Mouse (Mus musculus): Measurements from ENCODE around the gene Tor4a. TPM values are rescaled to one million over a fixed set of nuclear protein-coding genes. Genes with fewer than 3 reads are reported as not detected.

The Tor4a gene
- polyA plus RNA-seq, 1 experiment from 2014 or later: 23.0 TPM

DNA sequence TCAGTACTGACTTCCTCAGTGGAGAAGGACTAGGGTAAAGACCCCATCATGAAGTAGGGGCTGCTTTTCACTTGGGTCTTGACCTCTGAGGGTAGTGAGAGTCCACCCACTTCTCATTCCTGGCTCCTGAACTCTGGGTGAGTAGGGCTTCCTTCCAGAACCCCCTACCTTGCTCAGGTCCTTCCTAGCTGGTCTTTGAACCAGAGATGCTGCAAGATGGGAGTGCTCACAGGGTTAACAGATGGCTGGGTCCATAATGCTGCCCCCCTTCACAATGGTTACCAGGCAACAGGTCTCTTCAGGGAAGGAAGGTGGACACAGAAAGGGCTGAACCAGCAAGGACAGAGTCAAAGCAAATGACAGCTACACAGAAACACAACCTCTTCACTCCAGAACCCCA, 21.8 kb upstream of the Tor4a start, which contains the start of gene Fam166a:
Gene Fam166a (plus strand): TSS at position 301 of the 400 bp plus-strand sequence.
- Histone ChIP-seq H3K4me3 (ENCODE audit: low read length) (no peak within 1 kb of the TSS), H3K4me2 (ENCODE audit: low read depth, low read length) (no peak within 1 kb of the TSS), H3K27me3 (replicated peaks; ENCODE audit: control insufficient read depth, insufficient read depth, low read length) (no peaks in the 10 kb centered on the region), H3K9ac (ENCODE audit: low read depth, low read length) (no peak within 1 kb of the TSS), H3K4me1 (ENCODE audit: control insufficient read depth, insufficient read depth, low read length) (peaks cover 13% of the 10 kb centered on the region; the same call in 1 of the 2 replicates), H3K27ac (ENCODE audit: low read length) (no peak within 1 kb of the TSS), H3K36me3 (ENCODE audit: control insufficient read depth, insufficient read depth, low read length) (0 out of 2 replicates have a peak, but pooled peaks cover 4% of the 10 kb centered on the region), H3K9me3 (ENCODE audit: control insufficient read depth, low read length) (no peaks in the 10 kb centered on the region)
- ATAC-seq: no peak

- 57% methylated on average over 2 of the region's 2 CpGs for WGBS
- H3K27ac ChIP-seq (ENCODE audit: low read length): no peak overlapping the region
- H3K9ac ChIP-seq (ENCODE audit: low read depth, low read length): no peak overlapping the region
- H3K27me3 ChIP-seq (replicated peaks; ENCODE audit: control insufficient read depth, insufficient read depth, low read length): no peaks in the 10 kb centered on the region
- H3K4me2 ChIP-seq (ENCODE audit: low read depth, low read length): no peak overlapping the region
- peaks cover 10% of the 10 kb centered on the region; the same call in 1 of the 2 replicates for H3K4me1 ChIP-seq (ENCODE audit: control insufficient read depth, insufficient read depth, low read length)
- H3K4me3 ChIP-seq (ENCODE audit: low read length): no peak overlapping the region
- no peaks in the 10 kb centered on the region for H3K9me3 ChIP-seq (ENCODE audit: control insufficient read depth, low read length)
- H3K36me3 ChIP-seq (ENCODE audit: control insufficient read depth, insufficient read depth, low read length): 0 out of 2 replicates have a peak, but pooled peaks cover 4% of the 10 kb centered on the region
- no peak for ATAC-seq
These were observed 21.0 kb upstream of the Tor4a start for GRCm38 (mm10) chr2:25217666-25218065.

DNA sequence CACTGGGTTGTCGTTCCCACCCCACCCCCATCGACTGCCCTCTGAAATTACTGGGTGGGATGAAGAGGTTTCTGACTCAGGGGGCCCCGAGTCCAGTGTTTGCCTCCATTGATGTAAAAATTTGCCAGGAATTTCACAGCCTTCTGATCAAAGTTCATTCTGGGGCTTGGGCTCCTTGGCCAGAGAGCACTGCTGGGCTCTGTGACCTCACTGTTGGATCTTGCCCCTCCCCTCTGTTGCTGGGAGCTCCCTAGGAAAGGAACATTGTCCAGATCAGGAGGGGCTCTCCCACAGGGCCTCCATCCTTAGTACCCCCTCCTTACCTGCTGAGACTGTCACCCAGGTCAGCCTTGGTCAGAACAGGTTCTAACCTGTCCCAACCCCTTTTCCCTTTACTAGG, 17.8 kb upstream of the Tor4a start, which contains the start of gene Stpg3:
Gene Stpg3 (minus strand): TSS at position 194 of the 400 bp plus-strand sequence.
- WGBS: 52% methylated on average over 3 of the region's 3 CpGs

GRCm38 (mm10) chr2:25213266-25213865, 16.7 kb upstream of the Tor4a start:
- WGBS: 60% methylated on average over 23 of the region's 23 CpGs
- H3K4me3 ChIP-seq (ENCODE audit: low read length): no peak overlapping the region
- no peaks in the 10 kb centered on the region for H3K36me3 ChIP-seq (ENCODE audit: control insufficient read depth, insufficient read depth, low read length)
- no peaks in the 10 kb centered on the region for H3K27me3 ChIP-seq (replicated peaks; ENCODE audit: control insufficient read depth, insufficient read depth, low read length)
- H3K9me3 ChIP-seq (ENCODE audit: control insufficient read depth, low read length): no peaks in the 10 kb centered on the region
- H3K27ac ChIP-seq (ENCODE audit: low read length): no peak overlapping the region
- ATAC-seq: no peak
- H3K9ac ChIP-seq (ENCODE audit: low read depth, low read length): no peak overlapping the region
- H3K4me2 ChIP-seq (ENCODE audit: low read depth, low read length): no peak overlapping the region
- peaks cover 18% of the 10 kb centered on the region for H3K4me1 ChIP-seq (ENCODE audit: control insufficient read depth, insufficient read depth, low read length)

More for the DNA sequence above, 17.8 kb upstream of the Tor4a start, which contains the start of gene Stpg3:
- H3K9me3 ChIP-seq (ENCODE audit: control insufficient read depth, low read length): no peaks in the 10 kb centered on the region
- H3K4me3 ChIP-seq (ENCODE audit: low read length): no peak within 1 kb of the TSS
- H3K36me3 ChIP-seq (ENCODE audit: control insufficient read depth, insufficient read depth, low read length): no peaks in the 10 kb centered on the region
- H3K4me1 ChIP-seq (ENCODE audit: control insufficient read depth, insufficient read depth, low read length): peaks cover 15% of the 10 kb centered on the region
- no peaks in the 10 kb centered on the region for H3K27me3 ChIP-seq (replicated peaks; ENCODE audit: control insufficient read depth, insufficient read depth, low read length)
- no peak within 1 kb of the TSS for H3K27ac ChIP-seq (ENCODE audit: low read length)
- ATAC-seq: no peak; the same call in 1 of the 2 replicates
- H3K4me2 ChIP-seq (ENCODE audit: low read depth, low read length): no peak within 1 kb of the TSS
- H3K9ac ChIP-seq (ENCODE audit: low read depth, low read length): no peak within 1 kb of the TSS

DNA sequence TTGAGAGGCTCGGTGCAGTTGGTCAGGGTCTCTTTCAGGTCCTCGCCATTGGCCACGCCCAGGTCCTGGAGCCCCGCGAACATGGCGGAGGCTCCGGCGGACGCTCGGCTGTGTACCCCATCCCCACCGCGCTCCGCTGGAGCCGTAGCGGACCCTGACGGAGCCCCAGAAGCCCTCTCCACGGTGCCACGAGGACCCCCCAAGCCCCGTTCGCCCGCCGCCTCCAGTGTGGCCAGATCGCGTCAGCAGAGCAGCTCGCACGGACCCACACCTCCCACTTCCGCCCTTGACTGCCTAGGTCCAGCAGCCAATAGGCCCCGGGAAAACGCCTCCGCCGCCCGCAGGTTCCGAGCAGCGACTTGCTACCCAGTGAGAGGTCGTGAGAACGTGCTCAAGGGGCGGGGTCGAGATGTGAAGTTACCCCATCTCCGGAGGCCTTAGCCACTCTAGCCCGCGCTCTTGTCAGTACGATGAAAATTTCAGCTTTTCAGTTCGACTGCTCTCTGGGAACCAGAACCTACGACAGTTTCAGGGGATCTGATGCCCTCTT, 14.5 kb upstream of the Tor4a start, which contains the start of gene Nelfb:
Gene Nelfb (minus strand): TSS at position 369 of the 550 bp plus-strand sequence.
- Histone ChIP-seq H3K9ac (ENCODE audit: low read depth, low read length) (peak within 1 kb of the TSS; percentile 97), H3K36me3 (ENCODE audit: control insufficient read depth, insufficient read depth, low read length) (peaks cover 7% of the 10 kb centered on the region; the same call in 1 of the 2 replicates), H3K4me2 (ENCODE audit: low read depth, low read length) (peak within 1 kb of the TSS; percentile 90), H3K27me3 (replicated peaks; ENCODE audit: control insufficient read depth, insufficient read depth, low read length) (no peaks in the 10 kb centered on the region), H3K27ac (ENCODE audit: low read length) (peak within 1 kb of the TSS; percentile 84), H3K9me3 (ENCODE audit: control insufficient read depth, low read length) (no peaks in the 10 kb centered on the region), H3K4me3 (ENCODE audit: low read length) (peak within 1 kb of the TSS; percentile 96), H3K4me1 (ENCODE audit: control insufficient read depth, insufficient read depth, low read length) (peaks cover 18% of the 10 kb centered on the region)
- ATAC-seq: peak; percentile 95
- under 1% methylated on average over 44 of the region's 44 CpGs for WGBS

- no peak; the same call in none of the 2 replicates for ATAC-seq
- Histone ChIP-seq H3K9me3 (ENCODE audit: control insufficient read depth, low read length) (no peaks in the 10 kb centered on the region), H3K4me2 (ENCODE audit: low read depth, low read length) (peak overlapping the region; percentile 90), H3K27ac (ENCODE audit: low read length) (peak overlapping the region; percentile 84), H3K4me1 (ENCODE audit: control insufficient read depth, insufficient read depth, low read length) (peaks cover 18% of the 10 kb centered on the region), H3K27me3 (replicated peaks; ENCODE audit: control insufficient read depth, insufficient read depth, low read length) (no peaks in the 10 kb centered on the region), H3K36me3 (ENCODE audit: control insufficient read depth, insufficient read depth, low read length) (peaks cover 7% of the 10 kb centered on the region; the same call in 1 of the 2 replicates), H3K9ac (ENCODE audit: low read depth, low read length) (peak overlapping the region; percentile 97), H3K4me3 (ENCODE audit: low read length) (peak overlapping the region; percentile 96)
- under 1% methylated on average over 24 of the region's 24 CpGs for WGBS
These were observed 14.0 kb upstream of the Tor4a start for GRCm38 (mm10) chr2:25210686-25211085.

GRCm38 (mm10) chr2:25207593-25207992, 10.9 kb upstream of the Tor4a start:
- Histone ChIP-seq H3K4me3 (ENCODE audit: low read length) (no peak overlapping the region), H3K36me3 (ENCODE audit: control insufficient read depth, insufficient read depth, low read length) (peaks cover 19% of the 10 kb centered on the region), H3K9ac (ENCODE audit: low read depth, low read length) (no peak overlapping the region), H3K4me2 (ENCODE audit: low read depth, low read length) (no peak overlapping the region), H3K27me3 (replicated peaks; ENCODE audit: control insufficient read depth, insufficient read depth, low read length) (no peaks in the 10 kb centered on the region), H3K9me3 (ENCODE audit: control insufficient read depth, low read length) (no peaks in the 10 kb centered on the region), H3K4me1 (ENCODE audit: control insufficient read depth, insufficient read depth, low read length) (peaks cover 14% of the 10 kb centered on the region), H3K27ac (ENCODE audit: low read length) (no peak overlapping the region)
- ATAC-seq: no peak
- WGBS: 77% methylated on average over 1 of the region's 1 CpGs

DNA sequence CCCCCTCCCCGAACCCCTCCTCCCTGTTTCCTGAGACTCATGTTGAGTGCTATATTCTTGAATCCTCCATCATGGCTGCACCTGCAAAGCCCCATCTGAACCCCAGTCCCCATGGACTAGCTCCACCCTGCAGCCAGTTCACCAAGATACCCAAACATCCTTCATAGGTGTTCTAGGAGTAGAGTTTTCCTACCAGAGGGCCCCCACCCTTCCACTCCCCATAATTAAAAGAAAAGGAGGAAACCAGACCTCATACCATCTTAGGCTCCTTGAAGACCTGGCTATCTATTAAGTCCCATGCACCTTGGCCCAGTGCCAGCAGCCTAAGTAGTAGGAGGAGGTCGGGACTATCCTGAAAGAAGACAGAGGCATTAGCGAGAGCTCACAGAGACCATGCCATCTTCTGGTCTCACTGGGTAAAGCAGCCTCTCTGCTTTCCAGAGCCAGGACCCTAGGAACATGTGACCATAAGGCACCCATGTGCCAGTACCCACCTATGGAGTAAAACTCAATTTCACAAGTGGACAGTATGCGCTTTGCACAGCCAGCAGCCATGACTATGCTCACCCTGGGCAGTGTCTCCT, 7.0 kb upstream of the Tor4a start:
- Histone ChIP-seq H3K4me2 (ENCODE audit: low read depth, low read length) (no peak overlapping the region), H3K9ac (ENCODE audit: low read depth, low read length) (no peak overlapping the region), H3K27me3 (replicated peaks; ENCODE audit: control insufficient read depth, insufficient read depth, low read length) (no peaks in the 10 kb centered on the region), H3K27ac (ENCODE audit: low read length) (no peak overlapping the region), H3K36me3 (ENCODE audit: control insufficient read depth, insufficient read depth, low read length) (peaks cover 19% of the 10 kb centered on the region), H3K9me3 (ENCODE audit: control insufficient read depth, low read length) (no peaks in the 10 kb centered on the region), H3K4me1 (ENCODE audit: control insufficient read depth, insufficient read depth, low read length) (0 out of 2 replicates have a peak, but pooled peaks cover 4% of the 10 kb centered on the region), H3K4me3 (ENCODE audit: low read length) (no peak overlapping the region)
- WGBS: 64% methylated on average over 4 of the region's 4 CpGs
- ATAC-seq: 0 out of 2 replicates have a peak, but pooled peaks have one; percentile 13

GRCm38 (mm10) chr2:25200631-25201030, 3.9 kb upstream of the Tor4a start:
- no peaks in the 10 kb centered on the region for H3K9me3 ChIP-seq (ENCODE audit: control insufficient read depth, low read length)
- ATAC-seq: no peak
- H3K9ac ChIP-seq (ENCODE audit: low read depth, low read length): no peak overlapping the region
- peaks cover 11% of the 10 kb centered on the region for H3K36me3 ChIP-seq (ENCODE audit: control insufficient read depth, insufficient read depth, low read length)
- H3K27ac ChIP-seq (ENCODE audit: low read length): no peak overlapping the region
- H3K4me2 ChIP-seq (ENCODE audit: low read depth, low read length): no peak overlapping the region
- H3K27me3 ChIP-seq (replicated peaks; ENCODE audit: control insufficient read depth, insufficient read depth, low read length): no peaks in the 10 kb centered on the region
- WGBS: 89% methylated on average over 2 of the region's 2 CpGs
- H3K4me3 ChIP-seq (ENCODE audit: low read length): no peak overlapping the region
- H3K4me1 ChIP-seq (ENCODE audit: control insufficient read depth, insufficient read depth, low read length): peaks cover 16% of the 10 kb centered on the region; the same call in 1 of the 2 replicates

Measured in intestine, embryonic 16.5 days (tissue).